Mouse (Mus musculus) neural tube, embryonic 14.5 days (tissue): Measurements from ENCODE around the gene Ipcef1. TPM values are rescaled to one million over a fixed set of nuclear protein-coding genes. Genes with fewer than 3 reads are reported as not detected.

ENCODE experiments used
- ATAC-seq: fragments of 200-750 bp; cut with Nextera tagmentation; 2 replicates; pipeline ENCODE4 v1.8.0; 2017; ENCODE audit warnings: low read depth, mild to moderate bottlenecking, moderate TSS enrichment, moderate library complexity
- H3K27ac ChIP-seq: fragments of 300-500 bp; sonication (generic); 2 replicates; pipeline ENCODE4 v1.5.1; 2014; ENCODE audit warnings: low read depth, mild to moderate bottlenecking, control low read depth, low read length, moderate library complexity, mixed read lengths
- H3K27me3 ChIP-seq: fragments of 300-500 bp; sonication (generic); 2 replicates; pipeline ENCODE4 v1.6.1; 2014; ENCODE audit warnings: low read length; ENCODE audit not compliant: control insufficient read depth, insufficient read depth
- H3K36me3 ChIP-seq: fragments of 300-500 bp; sonication (generic); 2 replicates; pipeline ENCODE4 v1.6.1; 2014; ENCODE audit warnings: low read length, mixed read lengths; ENCODE audit not compliant: control insufficient read depth, insufficient read depth
- H3K4me1 ChIP-seq: fragments of 300-500 bp; sonication (generic); 2 replicates; pipeline ENCODE4 v1.6.1; 2014; ENCODE audit warnings: low read length; ENCODE audit not compliant: control insufficient read depth, insufficient read depth
- H3K4me2 ChIP-seq: fragments of 300-500 bp; sonication (generic); 2 replicates; pipeline ENCODE4 v1.6.1; 2014; ENCODE audit warnings: mild to moderate bottlenecking, low read depth, low read length, control low read depth
- H3K4me3 ChIP-seq: fragments of 300-500 bp; sonication (generic); 2 replicates; pipeline ENCODE4 v1.5.1; 2014; ENCODE audit warnings: low read depth, low read length, control low read depth, mixed read lengths
- H3K9ac ChIP-seq: fragments of 300-500 bp; sonication (generic); replicated peaks from 2 replicates; pipeline ENCODE4 v1.6.1; 2014; ENCODE audit warnings: low read depth, mild to moderate bottlenecking, control low read depth, low read length, mixed read lengths
- H3K9me3 ChIP-seq: fragments of 300-500 bp; sonication (generic); 2 replicates; pipeline ENCODE4 v1.6.1; 2016; ENCODE audit warnings: low read length; ENCODE audit not compliant: control insufficient read depth
- WGBS: fragments of 180-500 bp; shearing (Covaris S2); extraction: QIAGEN DNeasy Blood & Tissue Kit; methylation state at CpG from one replicate; pipeline ENCODE4 v1.1.7; 2014; 5-methylcytosine and 5-hydroxymethylcytosine counted together
- polyA plus RNA-seq: library from polyadenylated mRNA; unstranded; fragments of >200 nt; fragmentation: Nextera tagmentation; extraction: Ambion mirVana; gene quantifications from 2 replicates; pipeline ENCODE4 v1.2.1, GENCODE M21; 2014

Ipcef1 gene
- polyA plus RNA-seq, 1 experiment from 2014 or later = 5.4 TPM

DNA sequence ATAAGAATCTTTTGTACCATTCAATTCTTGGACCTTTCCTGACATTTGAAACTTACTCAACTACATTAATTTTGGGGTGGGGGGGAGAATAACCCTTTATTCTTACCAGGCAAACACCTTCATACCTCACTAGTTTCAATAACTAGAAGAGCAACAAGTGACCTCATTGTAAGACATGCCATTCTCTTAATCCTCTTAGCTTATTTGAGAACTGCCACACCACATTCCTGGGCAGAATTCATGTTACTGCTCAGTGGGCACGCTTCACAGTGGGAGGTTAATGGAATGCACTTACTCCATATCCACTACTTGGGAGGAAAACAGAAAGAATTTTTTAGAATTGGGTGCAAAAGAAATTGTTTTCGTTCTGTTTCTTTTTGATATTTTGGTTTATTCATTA is 203.4 kb downstream of the Ipcef1 start:
- no peak overlapping the region for H3K4me2 ChIP-seq
- H3K27me3 ChIP-seq = no peaks in the 10 kb centered on the region
- no peaks in the 10 kb centered on the region for H3K36me3 ChIP-seq
- no peaks in the 10 kb centered on the region for H3K9me3 ChIP-seq
- 78% methylated on average over 2 of the region's 2 CpGs for WGBS
- ATAC-seq = no peak
- no peak overlapping the region for H3K4me3 ChIP-seq
- no peak overlapping the region for H3K27ac ChIP-seq
- H3K4me1 ChIP-seq = no peaks in the 10 kb centered on the region
- H3K9ac ChIP-seq = no peak overlapping the region

DNA sequence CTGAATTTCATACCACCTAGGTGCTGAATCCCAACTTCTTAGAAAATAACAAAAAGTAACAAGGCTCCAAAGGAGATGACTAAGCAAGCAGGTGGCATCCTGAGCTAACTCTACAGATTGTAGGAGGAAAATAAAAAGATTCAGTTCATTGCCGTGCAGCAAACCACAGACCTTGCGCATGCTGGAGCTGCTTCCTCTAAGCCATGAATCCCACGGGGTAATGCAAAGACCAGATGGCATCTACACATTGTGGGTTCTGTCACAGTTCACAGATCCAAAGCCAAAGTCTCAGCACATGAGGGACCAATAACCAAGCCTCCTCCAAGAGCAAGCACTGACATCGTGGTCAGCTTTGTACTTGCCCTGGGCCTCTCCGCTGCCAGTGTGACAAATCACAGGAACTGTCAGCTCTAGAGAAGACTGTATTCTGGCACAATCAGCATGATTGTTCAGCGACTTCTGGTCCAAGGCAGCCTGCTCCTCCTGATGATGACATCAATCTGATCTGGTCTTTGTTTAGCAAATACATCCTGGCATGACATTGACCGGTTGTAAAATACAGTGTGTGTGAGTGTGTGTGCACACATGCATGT is 204.0 kb downstream of the Ipcef1 start:
- no peak for ATAC-seq
- WGBS = 72% methylated on average over 7 of the region's 7 CpGs

DNA sequence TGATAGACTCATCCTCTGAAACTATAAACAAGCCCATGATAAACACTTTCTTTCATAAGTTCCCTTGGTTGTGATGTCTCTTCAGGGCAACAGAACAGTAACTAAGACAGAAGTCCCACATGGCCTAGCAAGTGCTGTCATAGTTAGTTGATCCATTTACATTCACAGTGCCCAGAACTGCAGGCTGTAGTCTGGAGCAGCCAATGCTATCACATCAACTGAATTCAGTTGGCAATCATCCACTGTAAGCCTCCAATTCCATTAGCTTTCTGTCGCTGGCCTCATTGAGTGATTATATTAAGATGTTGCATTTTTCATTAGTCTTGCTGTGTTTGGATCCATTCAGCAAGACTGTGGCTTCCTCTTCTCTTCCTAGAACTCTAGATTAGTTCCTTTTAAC is 206.0 kb downstream of the Ipcef1 start:
- ATAC-seq = no peak
- no peak overlapping the region for H3K27ac ChIP-seq
- H3K4me2 ChIP-seq = no peak overlapping the region
- no peaks in the 10 kb centered on the region for H3K9me3 ChIP-seq
- H3K4me3 ChIP-seq = no peak overlapping the region
- H3K27me3 ChIP-seq = no peaks in the 10 kb centered on the region
- H3K9ac ChIP-seq = no peak overlapping the region
- no peaks in the 10 kb centered on the region for H3K36me3 ChIP-seq
- WGBS = 87% methylated on average over 1 of the region's 1 CpGs
- no peaks in the 10 kb centered on the region for H3K4me1 ChIP-seq

More for the DNA sequence above, 204.0 kb downstream of the Ipcef1 start:
- no peaks in the 10 kb centered on the region for H3K27me3 ChIP-seq
- H3K27ac ChIP-seq = no peak overlapping the region
- no peaks in the 10 kb centered on the region for H3K9me3 ChIP-seq
- H3K4me1 ChIP-seq = no peaks in the 10 kb centered on the region
- no peak overlapping the region for H3K4me2 ChIP-seq
- H3K4me3 ChIP-seq = no peak overlapping the region
- H3K36me3 ChIP-seq = no peaks in the 10 kb centered on the region
- H3K9ac ChIP-seq = no peak overlapping the region

DNA sequence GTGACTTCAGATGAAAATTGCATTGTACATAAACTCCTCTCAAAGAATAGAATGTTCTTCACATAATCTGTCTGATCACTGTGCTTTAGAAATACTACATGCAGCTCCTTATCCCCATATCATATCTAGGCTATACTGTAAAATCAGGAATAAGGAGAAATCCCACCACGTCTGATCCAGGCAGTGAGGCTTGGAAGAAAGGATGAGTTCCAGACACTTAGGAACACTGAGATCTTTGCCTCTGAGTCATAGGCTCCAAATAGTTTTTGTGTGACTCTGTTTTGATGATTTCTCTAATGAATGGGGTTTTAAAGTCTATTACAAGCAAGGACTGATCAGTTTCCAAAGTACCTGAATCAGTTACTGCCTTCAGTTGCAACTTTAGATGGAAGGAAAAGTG is 210.1 kb downstream of the Ipcef1 start:
- ATAC-seq = no peak
- WGBS = 70% methylated on average over 1 of the region's 1 CpGs
- no peak overlapping the region for H3K9ac ChIP-seq

More for the DNA sequence above, 210.1 kb downstream of the Ipcef1 start:
- Histone ChIP-seq H3K36me3 (no peaks in the 10 kb centered on the region), H3K4me3 (no peak overlapping the region), H3K4me2 (no peak overlapping the region), H3K4me1 (no peaks in the 10 kb centered on the region), H3K27me3 (no peaks in the 10 kb centered on the region), H3K27ac (no peak overlapping the region), H3K9me3 (no peaks in the 10 kb centered on the region)

Other genes with a start within 250 kb of the Ipcef1 start
- gene Cnksr3, start 159.8 kb upstream of the Ipcef1 start, polyA plus RNA-seq = 1.0 and 2.2 TPM in 2 replicates